Mouse (Mus musculus) neural tube, embryonic 12.5 days (tissue): Measurements from ENCODE around the gene Dohh. TPM values are rescaled to one million over a fixed set of nuclear protein-coding genes. Genes with fewer than 3 reads are reported as not detected.

ENCODE experiments used
- ATAC-seq: fragments of 200-750 bp; cut with Nextera tagmentation; 2 replicates; pipeline ENCODE4 v1.8.0; 2017; ENCODE audit warnings: low read depth, mild to moderate bottlenecking, moderate TSS enrichment, moderate library complexity; ENCODE audit not compliant: low FRiP score
- H3K27ac ChIP-seq: fragments of 300-500 bp; sonication (generic); 2 replicates; pipeline ENCODE4 v1.5.1; 2016
- H3K27me3 ChIP-seq: fragments of 300-500 bp; sonication (generic); replicated peaks from 2 replicates; pipeline ENCODE4 v1.6.1; 2016; ENCODE audit warnings: mild to moderate bottlenecking
- H3K36me3 ChIP-seq: fragments of 300-500 bp; sonication (generic); 2 replicates; pipeline ENCODE4 v1.6.1; 2016; ENCODE audit warnings: mild to moderate bottlenecking
- H3K4me1 ChIP-seq: fragments of 300-500 bp; sonication (generic); 2 replicates; pipeline ENCODE4 v1.6.1; 2016
- H3K4me2 ChIP-seq: fragments of 300-500 bp; sonication (generic); replicated peaks from 2 replicates; pipeline ENCODE4 v1.6.1; 2016; ENCODE audit warnings: mild to moderate bottlenecking
- H3K4me3 ChIP-seq: fragments of 300-500 bp; sonication (generic); 2 replicates; pipeline ENCODE4 v1.5.1; 2016
- H3K9ac ChIP-seq: fragments of 300-500 bp; sonication (generic); 2 replicates; pipeline ENCODE4 v1.6.1; 2016; ENCODE audit warnings: mild to moderate bottlenecking
- H3K9me3 ChIP-seq: fragments of 300-500 bp; sonication (generic); 2 replicates; pipeline ENCODE4 v1.6.1; 2016; ENCODE audit warnings: mild to moderate bottlenecking
- WGBS: fragments of 180-500 bp; shearing (Covaris S2); methylation state at CpG from one replicate; pipeline ENCODE4 v1.1.7; 2016; 5-methylcytosine and 5-hydroxymethylcytosine counted together
- polyA plus RNA-seq: library from polyadenylated mRNA; unstranded; fragments of >200 nt; fragmentation: Nextera tagmentation; extraction: Ambion mirVana; gene quantifications from 2 replicates; pipeline ENCODE4 v1.2.1, GENCODE M21; 2016

The Dohh gene
- polyA plus RNA-seq, 1 experiment from 2014 or later: 75.6 TPM

DNA sequence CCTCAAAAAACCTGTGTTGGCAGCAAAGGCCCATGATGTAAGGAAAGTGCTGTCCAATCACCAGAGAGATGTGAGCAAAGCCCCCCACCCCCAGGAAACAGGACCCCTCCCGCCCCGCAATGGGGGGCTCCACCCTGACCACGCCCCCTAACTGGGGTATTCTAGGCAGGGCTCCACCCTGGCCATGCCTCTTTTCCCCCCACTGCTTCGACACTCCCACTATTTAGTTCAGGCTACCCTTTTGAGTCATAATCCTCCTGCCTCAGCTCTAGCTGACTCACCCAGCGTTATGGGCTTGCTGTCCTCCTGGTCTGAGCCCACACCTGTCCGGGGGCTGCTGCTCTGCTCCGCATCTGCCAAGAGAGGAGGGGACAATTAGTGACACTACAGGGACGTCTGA, 25.1 kb downstream of the Dohh start:
- Histone ChIP-seq H3K36me3 (peaks cover 15% of the 10 kb centered on the region), H3K4me1 (peaks cover 67% of the 10 kb centered on the region), H3K9ac (no peak overlapping the region), H3K4me2 (peak overlapping the region; percentile 10), H3K27me3 (peaks cover 30% of the 10 kb centered on the region), H3K9me3 (no peaks in the 10 kb centered on the region), H3K27ac (0 out of 2 replicates have a peak overlapping the region, but pooled peaks have one; percentile 21), H3K4me3 (0 out of 2 replicates have a peak overlapping the region, but pooled peaks have one; percentile 3)
- ATAC-seq: no peak
- WGBS: 10% methylated on average over 8 of the region's 8 CpGs

DNA sequence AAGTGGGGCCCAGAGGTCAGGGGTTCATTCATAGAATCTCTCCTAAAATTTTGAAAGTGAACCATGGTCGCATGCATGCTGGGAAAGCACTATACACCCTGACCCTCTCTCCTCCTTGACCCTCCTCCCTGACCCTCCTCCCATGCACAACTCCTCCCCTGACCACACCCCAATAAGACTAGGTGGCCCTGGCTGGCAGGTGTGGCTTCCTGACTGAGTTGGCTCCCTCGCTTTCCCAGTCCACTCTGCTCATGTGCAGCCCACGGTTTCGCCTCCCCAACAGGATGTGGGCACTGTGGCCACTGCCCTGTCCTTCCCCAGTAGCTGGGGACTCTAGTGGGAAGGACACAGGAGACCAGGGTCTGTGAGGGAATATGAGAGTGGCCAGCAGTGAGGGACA, 26.1 kb downstream of the Dohh start:
- peaks cover 23% of the 10 kb centered on the region for H3K27me3 ChIP-seq
- 67% methylated on average over 4 of the region's 4 CpGs for WGBS
- no peak overlapping the region for H3K4me3 ChIP-seq
- peaks cover 7% of the 10 kb centered on the region for H3K36me3 ChIP-seq
- no peak overlapping the region for H3K27ac ChIP-seq
- H3K9me3 ChIP-seq: no peaks in the 10 kb centered on the region
- H3K4me1 ChIP-seq: peaks cover 77% of the 10 kb centered on the region
- no peak for ATAC-seq
- H3K9ac ChIP-seq: 0 out of 2 replicates have a peak overlapping the region, but pooled peaks have one; percentile 35
- H3K4me2 ChIP-seq: peak overlapping the region; percentile 14

DNA sequence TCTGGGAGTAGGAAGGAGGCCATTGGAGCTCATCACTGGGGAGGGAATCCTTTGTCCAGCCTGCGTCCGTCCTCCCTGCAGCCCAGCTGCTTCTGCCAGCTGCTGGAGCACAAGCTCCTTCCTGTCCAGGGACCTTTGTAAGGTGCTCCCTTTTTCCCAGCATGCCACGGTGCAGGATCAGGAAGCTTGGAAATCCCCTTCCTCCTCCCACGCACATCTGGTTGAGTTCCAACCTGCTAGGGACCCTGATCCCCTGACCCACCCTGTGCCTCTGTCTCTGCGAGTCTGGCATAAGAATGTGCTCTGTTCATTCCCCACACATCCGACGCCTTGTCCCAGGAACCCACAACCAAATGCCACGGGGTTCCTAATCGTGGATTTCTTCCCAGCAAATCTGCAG, 26.8 kb downstream of the Dohh start:
- no peak for ATAC-seq
- Histone ChIP-seq H3K27ac (0 out of 2 replicates have a peak overlapping the region, but pooled peaks have one; percentile 50), H3K9me3 (no peaks in the 10 kb centered on the region), H3K36me3 (peaks cover 3% of the 10 kb centered on the region), H3K4me3 (no peak overlapping the region), H3K4me2 (peak overlapping the region; percentile 14), H3K9ac (no peak overlapping the region), H3K27me3 (peaks cover 23% of the 10 kb centered on the region), H3K4me1 (peaks cover 83% of the 10 kb centered on the region)
- 83% methylated on average over 9 of the region's 9 CpGs for WGBS

DNA sequence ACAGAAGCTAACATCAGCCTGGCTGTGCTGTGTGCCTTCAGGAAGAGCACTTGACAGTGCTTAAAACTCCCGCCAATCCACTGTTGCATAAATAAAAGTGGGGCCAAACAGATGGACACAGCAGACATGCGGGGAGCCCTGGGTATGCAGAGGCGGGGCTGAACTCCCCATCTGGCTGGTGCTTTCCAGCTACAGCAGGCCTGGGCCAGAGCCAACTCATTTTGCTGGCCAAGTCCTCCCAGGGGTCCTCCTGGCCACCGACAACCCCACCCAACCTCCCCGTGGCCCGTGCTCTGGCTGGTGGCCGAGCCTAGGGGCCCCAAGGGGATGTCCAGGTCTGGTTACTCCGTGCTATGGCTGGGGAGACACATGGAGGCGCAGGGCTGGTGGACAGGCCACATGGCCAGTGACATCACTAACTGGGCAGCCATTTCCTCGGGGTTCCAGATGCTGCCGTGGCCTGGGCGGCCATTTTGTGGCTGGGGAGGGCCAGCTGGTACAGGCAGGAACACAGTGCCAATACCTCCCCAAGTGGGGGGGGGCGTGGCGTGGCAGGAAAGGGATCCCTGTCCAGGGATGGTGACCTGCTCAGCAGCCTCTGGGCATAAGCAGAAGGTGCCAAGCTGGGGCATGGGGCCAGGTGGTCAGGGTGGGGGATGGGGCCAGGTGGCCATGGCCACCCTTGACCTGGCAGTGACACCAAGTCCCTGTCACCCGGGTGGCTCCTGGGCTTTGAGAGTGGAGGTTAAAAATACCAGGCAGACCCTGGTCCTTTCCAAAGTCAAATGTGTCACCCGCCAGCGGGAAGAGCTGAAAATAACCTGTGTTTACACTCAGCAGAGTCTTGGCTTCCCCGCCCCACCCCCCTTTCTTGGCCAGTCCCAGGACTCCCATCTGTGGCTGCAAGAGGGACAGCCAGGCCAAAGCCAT, 27.5 kb downstream of the Dohh start:
- H3K4me3 ChIP-seq: no peak overlapping the region
- H3K4me1 ChIP-seq: peaks cover 85% of the 10 kb centered on the region
- 0 out of 2 replicates have a peak overlapping the region, but pooled peaks have one; percentile 1 for H3K9ac ChIP-seq
- ATAC-seq: no peak
- peak overlapping the region; percentile 14 for H3K4me2 ChIP-seq
- H3K27ac ChIP-seq: peak overlapping the region; percentile 50; the same call in 1 of the 2 replicates
- no peaks in the 10 kb centered on the region for H3K9me3 ChIP-seq
- H3K36me3 ChIP-seq: peaks cover 2% of the 10 kb centered on the region; the same call in 1 of the 2 replicates
- H3K27me3 ChIP-seq: peaks cover 19% of the 10 kb centered on the region
- 69% methylated on average over 18 of the region's 18 CpGs for WGBS

DNA sequence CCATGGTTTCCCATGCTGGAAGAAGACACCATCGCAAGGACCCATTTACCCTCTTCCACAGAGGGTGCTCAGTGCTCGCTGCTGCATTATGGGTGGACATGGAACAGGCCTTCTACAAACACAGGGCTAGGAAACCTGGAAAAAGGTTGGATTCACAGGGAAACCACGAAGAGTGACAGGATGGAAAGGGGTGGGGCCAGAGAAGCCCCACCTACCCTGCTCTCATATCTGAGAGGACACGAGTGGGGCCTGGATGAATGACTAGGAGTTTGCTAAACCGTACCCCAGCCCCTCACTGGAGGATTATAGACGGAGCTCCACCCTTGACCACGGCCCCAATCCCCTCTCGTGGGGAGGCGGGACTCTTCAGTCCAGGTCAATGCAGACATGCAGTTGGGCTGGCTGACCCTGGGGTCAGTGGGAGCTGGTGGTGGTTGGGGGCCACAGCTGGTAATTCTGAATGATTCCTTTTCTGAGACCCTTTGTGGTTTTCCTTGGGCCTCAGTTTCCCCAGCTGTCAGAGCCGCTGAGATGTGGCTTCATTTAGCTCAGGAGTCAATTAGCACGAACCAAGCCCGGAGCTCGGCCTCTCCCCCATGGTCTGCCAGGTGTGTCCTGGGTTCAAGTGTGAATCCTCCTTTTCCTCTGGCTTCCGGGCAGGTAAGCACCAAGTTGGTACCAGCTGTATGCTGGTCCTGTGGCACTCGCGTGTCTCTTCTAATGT, 28.5 kb downstream of the Dohh start:
- H3K9ac ChIP-seq: 0 out of 2 replicates have a peak overlapping the region, but pooled peaks have one; percentile 1
- H3K36me3 ChIP-seq: peaks cover 2% of the 10 kb centered on the region; the same call in 1 of the 2 replicates
- H3K9me3 ChIP-seq: no peaks in the 10 kb centered on the region
- peaks cover 11% of the 10 kb centered on the region for H3K27me3 ChIP-seq
- no peak overlapping the region for H3K4me3 ChIP-seq
- no peak overlapping the region for H3K4me2 ChIP-seq
- 80% methylated on average over 16 of the region's 16 CpGs for WGBS
- 0 out of 2 replicates have a peak overlapping the region, but pooled peaks have one; percentile 50 for H3K27ac ChIP-seq
- H3K4me1 ChIP-seq: peaks cover 85% of the 10 kb centered on the region
- no peak for ATAC-seq

DNA sequence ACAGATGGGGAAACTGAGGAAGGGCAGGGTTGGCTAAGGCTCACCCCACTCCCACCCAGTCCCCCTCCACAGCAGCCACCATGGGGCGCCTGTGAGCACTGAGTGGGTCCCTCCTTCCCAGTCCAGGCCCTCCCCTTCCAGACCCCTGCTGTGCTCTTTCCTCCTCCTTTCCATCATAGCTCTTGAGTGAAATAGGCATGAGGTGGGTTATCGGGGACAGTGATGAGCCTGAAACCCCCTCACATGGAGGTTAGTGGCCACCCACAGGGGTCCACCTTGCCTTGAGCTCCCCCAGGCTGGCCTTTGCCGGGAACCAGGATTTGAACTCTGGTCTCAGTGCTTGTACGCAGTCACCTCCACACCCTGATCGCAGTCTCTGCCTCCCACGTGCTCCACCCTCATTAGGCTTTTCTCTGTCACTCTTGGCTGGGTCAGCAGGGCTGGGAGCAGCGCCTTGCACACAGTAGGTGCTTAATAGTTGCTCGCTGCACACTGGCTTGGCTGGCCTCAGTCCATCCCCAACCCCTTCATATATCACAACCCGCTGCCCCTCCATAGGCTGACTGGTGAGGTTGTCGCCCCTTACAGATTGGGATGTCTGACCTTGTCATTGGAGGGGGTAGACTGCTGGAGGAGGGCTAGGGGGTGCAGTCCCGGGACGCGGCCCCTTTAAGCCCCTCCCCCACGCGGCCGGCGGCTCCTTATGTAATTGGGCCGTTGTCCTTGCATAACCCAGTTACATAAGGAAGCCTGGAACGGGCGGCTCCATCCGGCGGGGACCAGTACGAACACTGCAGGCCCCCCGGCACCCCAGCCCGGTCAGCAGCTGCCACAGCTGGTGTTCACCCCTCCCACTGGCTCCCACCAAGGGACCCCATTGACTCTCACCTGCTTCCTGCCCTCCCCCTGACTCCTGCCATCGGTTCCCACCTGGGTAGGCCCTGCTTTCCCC, 29.4 kb downstream of the Dohh start:
- ATAC-seq: 0 out of 2 replicates have a peak, but pooled peaks have one; percentile 4
- H3K27me3 ChIP-seq: peaks cover 3% of the 10 kb centered on the region; the same call in 1 of the 2 replicates
- H3K27ac ChIP-seq: no peak overlapping the region
- H3K36me3 ChIP-seq: no peaks in the 10 kb centered on the region; the same call in 1 of the 2 replicates
- H3K9me3 ChIP-seq: no peaks in the 10 kb centered on the region
- no peak overlapping the region for H3K9ac ChIP-seq
- no peak overlapping the region for H3K4me3 ChIP-seq
- peaks cover 83% of the 10 kb centered on the region for H3K4me1 ChIP-seq
- 28% methylated on average over 26 of the region's 26 CpGs for WGBS
- peak overlapping the region; percentile 51 for H3K4me2 ChIP-seq

DNA sequence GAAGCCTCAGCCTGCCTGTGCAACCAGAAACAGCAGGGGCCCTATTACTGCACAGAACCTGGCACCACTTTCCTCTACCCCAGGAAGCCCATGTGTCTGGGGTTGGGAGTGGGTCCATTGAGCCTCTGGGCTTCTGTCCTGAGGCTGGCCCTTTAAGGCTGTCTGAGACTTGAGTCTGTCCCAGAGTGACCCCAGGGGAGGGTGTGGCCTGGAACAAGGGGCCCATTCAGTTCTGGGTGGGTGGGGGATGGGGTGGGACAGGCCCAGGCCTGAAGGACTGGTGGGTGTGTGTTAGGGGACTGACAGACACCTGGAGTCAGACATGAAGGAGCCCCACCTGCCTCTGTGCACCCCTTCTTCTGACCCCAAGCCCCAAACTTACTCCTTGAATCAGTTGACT, 30.5 kb downstream of the Dohh start:
- H3K27me3 ChIP-seq: no peaks in the 10 kb centered on the region
- H3K4me2 ChIP-seq: 0 out of 2 replicates have a peak overlapping the region, but pooled peaks have one; percentile 7
- peak overlapping the region; percentile 32; the same call in 1 of the 2 replicates for H3K27ac ChIP-seq
- H3K4me3 ChIP-seq: no peak overlapping the region
- H3K4me1 ChIP-seq: peaks cover 82% of the 10 kb centered on the region
- no peak overlapping the region for H3K9ac ChIP-seq
- H3K9me3 ChIP-seq: no peaks in the 10 kb centered on the region
- H3K36me3 ChIP-seq: no peaks in the 10 kb centered on the region; the same call in 1 of the 2 replicates
- ATAC-seq: no peak

DNA sequence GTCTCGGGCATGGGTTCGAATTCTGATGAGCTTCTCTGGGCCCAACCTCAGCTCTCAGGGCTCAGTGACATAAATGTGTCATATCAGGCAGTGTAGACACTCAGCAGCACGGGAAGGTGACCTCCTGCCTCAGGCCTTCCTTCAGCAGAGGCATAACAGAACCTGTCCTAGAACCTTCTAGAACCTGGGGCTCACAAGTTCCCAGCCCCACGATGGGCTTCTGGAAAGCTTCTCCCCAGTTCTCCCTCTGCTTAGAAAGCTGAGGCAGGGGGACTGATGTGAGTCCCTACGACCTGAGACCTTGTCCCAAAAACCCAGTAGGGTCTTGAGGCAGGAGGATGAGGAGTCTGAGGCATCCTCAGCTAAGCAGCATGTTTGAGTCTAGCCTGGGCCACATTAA, 30.9 kb downstream of the Dohh start:
- H3K27ac ChIP-seq: 0 out of 2 replicates have a peak overlapping the region, but pooled peaks have one; percentile 17
- WGBS: 81% methylated on average over 5 of the region's 5 CpGs
- peaks cover 4% of the 10 kb centered on the region; the same call in 1 of the 2 replicates for H3K36me3 ChIP-seq
- peaks cover 77% of the 10 kb centered on the region for H3K4me1 ChIP-seq
- ATAC-seq: no peak
- no peaks in the 10 kb centered on the region for H3K27me3 ChIP-seq
- H3K4me2 ChIP-seq: 0 out of 2 replicates have a peak overlapping the region, but pooled peaks have one; percentile 7
- H3K9me3 ChIP-seq: no peaks in the 10 kb centered on the region
- H3K9ac ChIP-seq: no peak overlapping the region
- H3K4me3 ChIP-seq: no peak overlapping the region

DNA sequence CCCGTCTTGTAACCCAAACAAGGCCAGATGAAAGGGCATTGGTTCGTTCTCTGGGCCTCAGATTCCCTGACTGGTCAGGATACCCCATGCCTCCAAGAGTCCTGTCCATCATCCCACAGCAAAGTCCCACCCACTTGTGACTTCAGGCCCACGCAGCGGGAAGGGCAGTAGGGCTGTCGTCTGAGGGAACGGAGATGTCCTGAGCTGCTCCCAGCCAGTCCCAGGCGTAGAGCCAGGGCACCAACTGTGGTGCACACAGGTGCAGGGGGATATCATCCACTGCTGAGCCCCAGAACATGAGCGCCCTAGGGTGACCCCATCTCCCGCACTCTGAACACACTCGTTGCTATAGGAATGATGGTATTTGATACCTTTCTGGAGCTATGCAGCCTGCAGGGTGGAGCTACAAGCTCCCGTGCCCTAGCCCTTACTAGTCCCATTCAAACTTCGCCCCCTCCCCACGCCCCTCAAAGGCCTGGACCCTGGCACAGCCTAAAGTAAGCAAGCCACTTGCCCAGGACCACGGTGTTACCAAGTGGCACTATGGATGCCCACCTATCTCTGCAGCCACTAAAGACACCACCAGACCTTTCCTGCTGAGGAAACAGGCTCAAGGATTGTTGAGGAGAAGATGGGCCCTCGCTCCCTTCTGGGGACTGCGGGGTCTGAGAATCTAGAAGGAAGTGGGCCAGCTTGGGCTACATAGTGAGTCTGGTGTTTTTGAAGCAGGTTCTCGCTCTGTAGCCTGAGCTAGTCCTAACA, 31.5 kb downstream of the Dohh start:
- peaks cover 77% of the 10 kb centered on the region for H3K4me1 ChIP-seq
- no peak overlapping the region for H3K9ac ChIP-seq
- ATAC-seq: no peak
- no peak overlapping the region for H3K4me3 ChIP-seq
- WGBS: 65% methylated on average over 17 of the region's 17 CpGs
- H3K4me2 ChIP-seq: no peak overlapping the region
- H3K9me3 ChIP-seq: no peaks in the 10 kb centered on the region
- H3K36me3 ChIP-seq: peaks cover 7% of the 10 kb centered on the region; the same call in 1 of the 2 replicates
- H3K27me3 ChIP-seq: no peaks in the 10 kb centered on the region
- no peak overlapping the region for H3K27ac ChIP-seq

DNA sequence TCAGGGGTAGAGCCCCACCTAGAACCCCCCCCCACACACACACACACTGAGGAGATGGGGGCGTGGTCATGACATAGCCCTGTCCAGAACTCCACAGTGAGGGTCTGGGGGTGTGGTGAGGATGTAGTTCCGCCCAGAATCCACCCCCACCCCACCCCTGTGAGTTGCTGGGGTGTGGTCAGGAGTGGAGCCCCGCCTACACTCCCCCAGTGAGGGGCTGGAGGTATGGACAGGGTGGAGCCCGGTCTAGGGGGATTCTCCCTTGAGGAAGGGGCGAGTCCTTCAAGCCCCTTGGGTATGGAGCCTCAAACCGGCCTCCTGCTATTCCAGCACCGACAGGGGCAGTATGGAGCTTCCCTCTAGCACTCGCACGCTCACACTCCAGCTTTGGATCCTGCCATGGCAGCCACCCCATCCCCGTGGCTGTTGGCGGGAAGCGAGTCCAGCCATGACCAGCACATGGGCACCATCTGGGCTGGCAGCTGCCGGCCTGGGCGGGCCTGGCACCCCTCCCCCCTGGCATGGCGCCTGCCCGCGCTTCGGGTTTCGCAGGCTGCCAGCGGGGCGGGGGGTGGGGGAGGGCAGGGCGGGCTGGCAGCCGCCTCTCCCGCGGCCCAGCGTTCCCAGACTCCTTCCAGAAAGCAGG, 32.5 kb downstream of the Dohh start:
- ATAC-seq: peak; percentile 62
- Histone ChIP-seq H3K27me3 (no peaks in the 10 kb centered on the region), H3K4me3 (peak overlapping the region; percentile 31), H3K4me2 (peak overlapping the region; percentile 64), H3K4me1 (peaks cover 71% of the 10 kb centered on the region), H3K36me3 (peaks cover 7% of the 10 kb centered on the region; the same call in 1 of the 2 replicates), H3K9ac (peak overlapping the region; percentile 52), H3K9me3 (no peaks in the 10 kb centered on the region), H3K27ac (peak overlapping the region; percentile 32; the same call in 1 of the 2 replicates)
- WGBS: 0% methylated on average over 20 of the region's 26 CpGs
